11 mouse cellular contexts compared by ENCODE assay signal in genomic region chr9:42507709-42508108, GRCm38 (mm10). TPM values are rescaled to one million over a fixed set of nuclear protein-coding genes. Genes with fewer than 3 reads are reported as not detected.
DNase-seq lines count a peak whose midpoint lies in the region; ATAC-seq and TF ChIP-seq lines count a peak whose summit lies in the region.
"Had no signal": no experiment of that assay in that cellular context is flagged by ENCODE, and none has a peak within 500 bp of the region (broad histone marks: within the 10 kb centered on the region; RNA-seq: fewer than 3 reads in every experiment).

Gene Tbcel, minus strand, starts transcription at chr9:42507809.

- DNase-seq in layer of hippocampus, adult 18-20 months (ENCODE audit: low spot score in 2 of 2), result no peak
- no peak for DNase-seq in layer of hippocampus, adult 9-10 months (ENCODE audit: low spot score)
- DNase-seq in adrenal gland, postnatal 10 days, result no peak
- no peak for DNase-seq in gastrocnemius, adult 8-10 months (ENCODE audit: low spot score in 2 of 2)
- no peak for DNase-seq in left cerebral cortex, postnatal 36 days (ENCODE audit: low spot score in 2 of 2)
- no peak for DNase-seq in kidney, adult 11 months
- DNase-seq in hindbrain, postnatal 0 days (ENCODE audit: low spot score), result no peak
- no peak for DNase-seq in kidney, postnatal 4 days

- H3K27me3 ChIP-seq in hindbrain, postnatal 0 days (ENCODE audit: insufficient read depth, low read length), result no peaks in the 10 kb centered on the region
- H3K27me3 ChIP-seq: hindbrain, embryonic 13.5 days had no signal

- no peak within 1 kb of the TSS for H3K27ac ChIP-seq in hindbrain, postnatal 0 days
- H3K27ac ChIP-seq: hindbrain, embryonic 13.5 days had no signal

- H3K4me3 ChIP-seq in hindbrain, postnatal 0 days (ENCODE audit: low read length), result no peak within 1 kb of the TSS
- H3K4me3 ChIP-seq: erythroblast, embryonic 14.5 days; hindbrain, embryonic 13.5 days had no signal

- intact Hi-C loops in left cerebral cortex, postnatal 36 days (cut with DNase I), result no loop called here

- H3K4me1 ChIP-seq in hindbrain, postnatal 0 days (ENCODE audit: insufficient read depth, low read length), result no peaks in the 10 kb centered on the region

- H3K9me3 ChIP-seq in hindbrain, postnatal 0 days (ENCODE audit: low read length), result no peaks in the 10 kb centered on the region
- H3K9me3 ChIP-seq: hindbrain, embryonic 13.5 days had no signal

- H3K4me2 ChIP-seq in hindbrain, postnatal 0 days (ENCODE audit: low read depth, low read length), result no peak within 1 kb of the TSS
- H3K4me2 ChIP-seq: hindbrain, embryonic 13.5 days had no signal

- no peaks in the 10 kb centered on the region for H3K36me3 ChIP-seq in hindbrain, postnatal 0 days (ENCODE audit: insufficient read depth, low read length)
- H3K36me3 ChIP-seq: hindbrain, embryonic 13.5 days had no signal

- no peak for TF ChIP-seq CTCF in hindbrain, postnatal 0 days (IDR thresholded peaks at IDR 0.05; ENCODE audit: low read depth)

- H3K9ac ChIP-seq in hindbrain, postnatal 0 days (replicated peaks; ENCODE audit: low read length), result no peak within 1 kb of the TSS
- H3K9ac ChIP-seq: hindbrain, embryonic 13.5 days had no signal

- WGBS in hindbrain, postnatal 0 days, result 86% methylated on average over 6 of the region's 6 CpGs

- ATAC-seq in hindbrain, postnatal 0 days, result no peak
- ATAC-seq: lung, postnatal 0 days had no signal

RNA-seq across cellular contexts. Expression of gene Tbcel, which starts in this region (rescaled TPM):
- total RNA-seq in layer of hippocampus, adult 18-20 months (2021), result 10 to 100 TPM; 57.3 to 60.6 TPM
- 10 to 100 TPM; 42.3 to 47.1 TPM for total RNA-seq in adrenal gland, postnatal 10 days (2021)
- total RNA-seq in gastrocnemius, adult 8-10 months (2022), result 10 to 100 TPM; 15.1 to 18.0 (median 16.9) TPM
- total RNA-seq in left cerebral cortex, postnatal 36 days (2021), result 10 to 100 TPM; 50.5 to 55.9 TPM
- 19.7 and 22.6 TPM in 2 replicates for total RNA-seq in hindbrain, postnatal 0 days (2014; rRNA removed)
- 3.8 and 4.1 TPM in 2 replicates for polyA plus RNA-seq in hindbrain, postnatal 0 days (2015; fragmentation: Nextera tagmentation; extraction: Ambion mirVana)
